Mouse (Mus musculus): Measurements from ENCODE around the gene Grik4. TPM values are rescaled to one million over a fixed set of nuclear protein-coding genes. Genes with fewer than 3 reads are reported as not detected.

Gene Grik4
- polyA plus RNA-seq, 1 experiment = 0.17 TPM

- peaks cover 16% of the 10 kb centered on the region for H3K27me3 ChIP-seq (replicated peaks)
- no peaks in the 10 kb centered on the region for H3K4me1 ChIP-seq
- TF ChIP-seq FLI1 (IDR thresholded peaks at IDR 0.05; ENCODE audit: low read length) = no peak
- TF ChIP-seq GATA1 (IDR thresholded peaks at IDR 0.05; ENCODE audit: borderline replicate concordance, low read length) = no peak
- H3K4me3 ChIP-seq (replicated peaks) = no peak overlapping the region
- H3K9me3 ChIP-seq = no peaks in the 10 kb centered on the region
- no peaks in the 10 kb centered on the region for H3K36me3 ChIP-seq (replicated peaks; ENCODE audit: low read length)
These were observed 94.2 kb downstream of the Grik4 start for GRCm38 (mm10) chr9:42850063-42850462.

- TF ChIP-seq FLI1 (IDR thresholded peaks at IDR 0.05; ENCODE audit: low read length) (no peak), GATA1 (IDR thresholded peaks at IDR 0.05; ENCODE audit: borderline replicate concordance, low read length) (no peak)
- peaks cover 15% of the 10 kb centered on the region for H3K27me3 ChIP-seq (replicated peaks)
These were observed 96.2 kb downstream of the Grik4 start for GRCm38 (mm10) chr9:42848061-42848460.

GRCm38 (mm10) chr9:42846676-42847425 is 97.4 kb downstream of the Grik4 start:
- no peak overlapping the region for H3K4me3 ChIP-seq (replicated peaks)
- H3K27me3 ChIP-seq (replicated peaks) = peaks cover 19% of the 10 kb centered on the region
- no peaks in the 10 kb centered on the region for H3K9me3 ChIP-seq

More at GRCm38 (mm10) chr9:42848061-42848460, 96.2 kb downstream of the Grik4 start:
- no peaks in the 10 kb centered on the region for H3K9me3 ChIP-seq
- no peaks in the 10 kb centered on the region for H3K36me3 ChIP-seq (replicated peaks; ENCODE audit: low read length)
- no peaks in the 10 kb centered on the region for H3K4me1 ChIP-seq
- H3K4me3 ChIP-seq (replicated peaks) = no peak overlapping the region

GRCm38 (mm10) chr9:42846139-42846538 is 98.2 kb downstream of the Grik4 start:
- no peaks in the 10 kb centered on the region for H3K36me3 ChIP-seq (replicated peaks; ENCODE audit: low read length)
- H3K4me3 ChIP-seq (replicated peaks) = no peak overlapping the region
- no peak for TF ChIP-seq FLI1 (IDR thresholded peaks at IDR 0.05; ENCODE audit: low read length)
- TF ChIP-seq GATA1 (IDR thresholded peaks at IDR 0.05; ENCODE audit: borderline replicate concordance, low read length) = no peak
- H3K27me3 ChIP-seq (replicated peaks) = peaks cover 21% of the 10 kb centered on the region
- H3K4me1 ChIP-seq = no peaks in the 10 kb centered on the region
- H3K9me3 ChIP-seq = no peaks in the 10 kb centered on the region

More at GRCm38 (mm10) chr9:42846676-42847425, 97.4 kb downstream of the Grik4 start:
- no peak for TF ChIP-seq FLI1 (IDR thresholded peaks at IDR 0.05; ENCODE audit: low read length)
- no peak for TF ChIP-seq GATA1 (IDR thresholded peaks at IDR 0.05; ENCODE audit: borderline replicate concordance, low read length)
- Histone ChIP-seq H3K4me1 (no peaks in the 10 kb centered on the region), H3K36me3 (replicated peaks; ENCODE audit: low read length) (no peaks in the 10 kb centered on the region)

- H3K4me3 ChIP-seq (replicated peaks) = no peak overlapping the region
- H3K36me3 ChIP-seq (replicated peaks; ENCODE audit: low read length) = no peaks in the 10 kb centered on the region
- H3K4me1 ChIP-seq = no peaks in the 10 kb centered on the region
- H3K27me3 ChIP-seq (replicated peaks) = peaks cover 20% of the 10 kb centered on the region
- TF ChIP-seq FLI1 (IDR thresholded peaks at IDR 0.05; ENCODE audit: low read length) = no peak
- TF ChIP-seq GATA1 (IDR thresholded peaks at IDR 0.05; ENCODE audit: borderline replicate concordance, low read length) = no peak
- H3K9me3 ChIP-seq = no peaks in the 10 kb centered on the region
These were observed 100.0 kb downstream of the Grik4 start for GRCm38 (mm10) chr9:42844301-42844700.

- Histone ChIP-seq H3K27me3 (replicated peaks) (peaks cover 24% of the 10 kb centered on the region), H3K4me3 (replicated peaks) (peak overlapping the region; percentile 26), H3K4me1 (peaks cover 8% of the 10 kb centered on the region; the same call in 1 of the 2 replicates), H3K9me3 (peaks cover 3% of the 10 kb centered on the region; the same call in 1 of the 2 replicates), H3K36me3 (replicated peaks; ENCODE audit: low read length) (no peaks in the 10 kb centered on the region)
- TF ChIP-seq FLI1 (IDR thresholded peaks at IDR 0.05; ENCODE audit: low read length) (no peak), GATA1 (IDR thresholded peaks at IDR 0.05; ENCODE audit: borderline replicate concordance, low read length) (no peak)
These were observed 106.0 kb downstream of the Grik4 start for GRCm38 (mm10) chr9:42838299-42838698.

- Histone ChIP-seq H3K4me1 (peaks cover 8% of the 10 kb centered on the region; the same call in 1 of the 2 replicates), H3K4me3 (replicated peaks) (no peak overlapping the region), H3K36me3 (replicated peaks; ENCODE audit: low read length) (no peaks in the 10 kb centered on the region), H3K27me3 (replicated peaks) (peaks cover 21% of the 10 kb centered on the region), H3K9me3 (peaks cover 3% of the 10 kb centered on the region; the same call in 1 of the 2 replicates)
- TF ChIP-seq FLI1 (IDR thresholded peaks at IDR 0.05; ENCODE audit: low read length) (no peak), GATA1 (IDR thresholded peaks at IDR 0.05; ENCODE audit: borderline replicate concordance, low read length) (no peak)
These were observed 106.8 kb downstream of the Grik4 start for GRCm38 (mm10) chr9:42837498-42837897.

GRCm38 (mm10) chr9:42831558-42831957 is 112.7 kb downstream of the Grik4 start:
- TF ChIP-seq GATA1 (IDR thresholded peaks at IDR 0.05; ENCODE audit: borderline replicate concordance, low read length) (no peak), FLI1 (IDR thresholded peaks at IDR 0.05; ENCODE audit: low read length) (no peak)

GRCm38 (mm10) chr9:42819247-42819646 is 125.0 kb downstream of the Grik4 start:
- no peak overlapping the region for H3K4me3 ChIP-seq (replicated peaks)
- no peaks in the 10 kb centered on the region for H3K4me1 ChIP-seq
- TF ChIP-seq FLI1 (IDR thresholded peaks at IDR 0.05; ENCODE audit: low read length) = no peak
- no peak for TF ChIP-seq GATA1 (IDR thresholded peaks at IDR 0.05; ENCODE audit: borderline replicate concordance, low read length)
- H3K36me3 ChIP-seq (replicated peaks; ENCODE audit: low read length) = no peaks in the 10 kb centered on the region
- H3K9me3 ChIP-seq = no peaks in the 10 kb centered on the region
- H3K27me3 ChIP-seq (replicated peaks) = no peaks in the 10 kb centered on the region

More at GRCm38 (mm10) chr9:42831558-42831957, 112.7 kb downstream of the Grik4 start:
- Histone ChIP-seq H3K9me3 (peaks cover 3% of the 10 kb centered on the region; the same call in 1 of the 2 replicates), H3K4me1 (no peaks in the 10 kb centered on the region), H3K36me3 (replicated peaks; ENCODE audit: low read length) (no peaks in the 10 kb centered on the region), H3K27me3 (replicated peaks) (peaks cover 14% of the 10 kb centered on the region), H3K4me3 (replicated peaks) (no peak overlapping the region)

GRCm38 (mm10) chr9:42816815-42817214 is 127.5 kb downstream of the Grik4 start:
- Histone ChIP-seq H3K27me3 (replicated peaks) (no peaks in the 10 kb centered on the region), H3K9me3 (no peaks in the 10 kb centered on the region), H3K4me1 (no peaks in the 10 kb centered on the region), H3K36me3 (replicated peaks; ENCODE audit: low read length) (no peaks in the 10 kb centered on the region), H3K4me3 (replicated peaks) (no peak overlapping the region)
- TF ChIP-seq FLI1 (IDR thresholded peaks at IDR 0.05; ENCODE audit: low read length) = no peak
- TF ChIP-seq GATA1 (IDR thresholded peaks at IDR 0.05; ENCODE audit: borderline replicate concordance, low read length) = no peak
